Mouse (Mus musculus): ENCODE measurements around the gene Dok3.

GRCm38 (mm10) chr13:55496661-55497060, 32.4 kb downstream of the Dok3 start:
- TF ChIP-seq EP300 (IDR thresholded peaks at IDR 0.05; ENCODE audit: low read depth) (no peak), CTCF (IDR thresholded peaks at IDR 0.05; ENCODE audit: low read depth) (no peak)

All from liver, postnatal 0 days (tissue).